Mouse (Mus musculus) hindbrain, embryonic 11.5 days (tissue): Measurements from ENCODE around the gene Cdc42bpa. TPM values are rescaled to one million over a fixed set of nuclear protein-coding genes. Genes with fewer than 3 reads are reported as not detected.

ENCODE experiments used
- ATAC-seq: fragments of 200-750 bp; cut with Nextera tagmentation; 2 replicates; pipeline ENCODE4 v1.8.0; 2017; ENCODE audit warnings: mild to moderate bottlenecking, moderate TSS enrichment, moderate library complexity; ENCODE audit not compliant: low FRiP score
- DNase-seq: peaks from one replicate; pipeline ENCODE4 v3.0.0-alpha.2; 2015; ENCODE audit warnings: low spot score
- H3K27ac ChIP-seq: fragments of 300-500 bp; sonication (generic); 2 replicates; pipeline ENCODE4 v1.5.1; 2014; ENCODE audit warnings: mild to moderate bottlenecking, low read depth, low read length
- H3K27me3 ChIP-seq: fragments of 300-500 bp; sonication (generic); 2 replicates; pipeline ENCODE4 v1.6.1; 2014; ENCODE audit warnings: mild to moderate bottlenecking, low read length, moderate library complexity, mixed read lengths; ENCODE audit not compliant: control insufficient read depth, insufficient read depth
- H3K36me3 ChIP-seq: fragments of 300-500 bp; sonication (generic); 2 replicates; pipeline ENCODE4 v1.6.1; 2014; ENCODE audit warnings: mild to moderate bottlenecking, low read length, moderate library complexity, mixed read lengths; ENCODE audit not compliant: control insufficient read depth, insufficient read depth
- H3K4me1 ChIP-seq: fragments of 300-500 bp; sonication (generic); replicated peaks from 2 replicates; pipeline ENCODE4 v1.6.1; 2014; ENCODE audit warnings: low read length, mixed read lengths; ENCODE audit not compliant: control insufficient read depth, insufficient read depth
- H3K4me2 ChIP-seq: fragments of 300-500 bp; sonication (generic); replicated peaks from 2 replicates; pipeline ENCODE4 v1.6.1; 2014; ENCODE audit warnings: mild to moderate bottlenecking, low read depth, low read length
- H3K4me3 ChIP-seq: fragments of 300-500 bp; sonication (generic); 2 replicates; pipeline ENCODE4 v1.5.1; 2014; ENCODE audit warnings: low read depth, low read length
- H3K9ac ChIP-seq: fragments of 300-500 bp; sonication (generic); 2 replicates; pipeline ENCODE4 v1.6.1; 2014; ENCODE audit warnings: low read depth, low read length
- H3K9me3 ChIP-seq: fragments of 300-500 bp; sonication (generic); 2 replicates; pipeline ENCODE4 v1.6.1; 2016; ENCODE audit warnings: low read length; ENCODE audit not compliant: control insufficient read depth
- WGBS: fragments of 180-500 bp; shearing (Covaris S2); extraction: QIAGEN DNeasy Blood & Tissue Kit; methylation state at CpG from one replicate; pipeline ENCODE4 v1.1.7; 2014; 5-methylcytosine and 5-hydroxymethylcytosine counted together
- polyA plus RNA-seq: library from polyadenylated mRNA; unstranded; fragments of >200 nt; fragmentation: Nextera tagmentation; extraction: Ambion mirVana; gene quantifications from 2 replicates; pipeline ENCODE4 v1.2.1, GENCODE M21; 2014

Cdc42bpa gene
- polyA plus RNA-seq, 1 experiment from 2014 or later = 21.8 TPM

- Histone ChIP-seq H3K27me3 (no peaks in the 10 kb centered on the region), H3K9me3 (no peaks in the 10 kb centered on the region), H3K4me2 (no peak overlapping the region), H3K9ac (no peak overlapping the region), H3K4me3 (no peak overlapping the region), H3K36me3 (no peaks in the 10 kb centered on the region), H3K4me1 (no peaks in the 10 kb centered on the region), H3K27ac (no peak overlapping the region)
- ATAC-seq (no peak), DNase-seq (no peak)
- 91% methylated on average over 7 of the region's 7 CpGs for WGBS
Observed at GRCm38 (mm10) chr1:180181304-180181965, 221.2 kb downstream of the Cdc42bpa start.

DNA sequence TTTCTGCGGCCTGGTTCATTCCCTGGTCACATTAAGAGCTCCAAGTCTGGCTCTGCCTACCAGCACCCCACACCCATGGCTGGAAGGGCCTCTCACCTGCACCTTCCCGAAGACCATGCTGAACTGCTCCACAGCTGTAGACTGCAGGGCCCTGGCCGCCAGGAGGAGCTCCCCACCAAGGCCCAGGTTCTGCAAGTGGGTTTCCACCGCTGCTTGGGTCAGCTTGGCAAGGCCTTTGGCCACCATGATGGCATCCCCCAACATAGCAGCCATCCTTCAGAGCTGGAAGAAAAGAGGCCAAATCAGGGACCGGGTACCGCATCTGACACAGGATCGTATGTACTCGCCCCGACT lies 221.7 kb downstream of the Cdc42bpa start:
- no peak overlapping the region for H3K4me2 ChIP-seq
- no peaks in the 10 kb centered on the region for H3K9me3 ChIP-seq
- H3K9ac ChIP-seq = no peak overlapping the region
- DNase-seq (no peak), ATAC-seq (no peak)
- 84% methylated on average over 9 of the region's 9 CpGs for WGBS
- no peaks in the 10 kb centered on the region for H3K36me3 ChIP-seq
- H3K27ac ChIP-seq = no peak overlapping the region
- no peak overlapping the region for H3K4me3 ChIP-seq
- H3K4me1 ChIP-seq = no peaks in the 10 kb centered on the region
- no peaks in the 10 kb centered on the region for H3K27me3 ChIP-seq

- Histone ChIP-seq H3K4me1 (no peaks in the 10 kb centered on the region), H3K27me3 (no peaks in the 10 kb centered on the region), H3K9me3 (no peaks in the 10 kb centered on the region), H3K4me3 (no peak overlapping the region), H3K27ac (no peak overlapping the region), H3K36me3 (no peaks in the 10 kb centered on the region), H3K9ac (no peak overlapping the region), H3K4me2 (no peak overlapping the region)
- WGBS = 74% methylated on average over 3 of the region's 3 CpGs
- DNase-seq (no peak), ATAC-seq (no peak)
Observed at GRCm38 (mm10) chr1:180182731-180183130, 222.5 kb downstream of the Cdc42bpa start.

- WGBS = 89% methylated on average over 6 of the region's 6 CpGs
- ATAC-seq = no peak
Observed at GRCm38 (mm10) chr1:180183525-180184159, 223.4 kb downstream of the Cdc42bpa start.

DNA sequence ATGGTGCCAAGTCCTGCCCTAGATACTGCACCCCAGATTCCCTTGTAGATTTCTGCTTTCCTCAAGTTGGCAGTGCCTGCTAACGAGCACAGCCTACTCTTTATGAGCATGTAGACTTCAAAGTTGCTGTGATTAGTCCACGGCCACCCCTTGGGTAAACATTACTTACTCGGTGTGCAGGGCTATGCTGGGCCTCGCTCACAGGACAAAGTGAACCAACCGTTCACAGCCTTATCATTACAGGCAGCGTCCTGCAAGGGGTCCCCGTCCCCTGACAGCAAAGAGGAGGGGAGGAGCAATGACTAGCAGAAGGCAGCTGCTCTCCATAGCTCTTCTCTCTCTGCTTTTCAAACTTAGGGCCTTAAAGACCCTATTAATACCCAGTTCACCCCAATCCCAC lies 224.5 kb downstream of the Cdc42bpa start:
- DNase-seq = no peak

More at GRCm38 (mm10) chr1:180183525-180184159, 223.4 kb downstream of the Cdc42bpa start:
- no peak overlapping the region for H3K27ac ChIP-seq
- H3K9ac ChIP-seq = no peak overlapping the region
- no peak for DNase-seq
- H3K4me2 ChIP-seq = no peak overlapping the region
- H3K9me3 ChIP-seq = no peaks in the 10 kb centered on the region
- no peaks in the 10 kb centered on the region for H3K36me3 ChIP-seq
- H3K27me3 ChIP-seq = no peaks in the 10 kb centered on the region
- H3K4me3 ChIP-seq = no peak overlapping the region
- H3K4me1 ChIP-seq = no peaks in the 10 kb centered on the region

GRCm38 (mm10) chr1:180185877-180186276 lies 225.6 kb downstream of the Cdc42bpa start:
- Histone ChIP-seq H3K4me2 (no peak overlapping the region), H3K27ac (no peak overlapping the region), H3K4me3 (no peak overlapping the region), H3K36me3 (no peaks in the 10 kb centered on the region), H3K27me3 (no peaks in the 10 kb centered on the region), H3K9ac (no peak overlapping the region), H3K9me3 (no peaks in the 10 kb centered on the region), H3K4me1 (no peaks in the 10 kb centered on the region)
- no peak for DNase-seq
- WGBS = 68% methylated on average over 5 of the region's 5 CpGs
- no peak for ATAC-seq

More for the DNA sequence above, 224.5 kb downstream of the Cdc42bpa start:
- H3K4me1 ChIP-seq = no peaks in the 10 kb centered on the region
- no peak for ATAC-seq
- no peaks in the 10 kb centered on the region for H3K36me3 ChIP-seq
- H3K27ac ChIP-seq = no peak overlapping the region
- no peaks in the 10 kb centered on the region for H3K9me3 ChIP-seq
- WGBS = 71% methylated on average over 7 of the region's 7 CpGs
- no peaks in the 10 kb centered on the region for H3K27me3 ChIP-seq
- no peak overlapping the region for H3K9ac ChIP-seq
- no peak overlapping the region for H3K4me3 ChIP-seq
- H3K4me2 ChIP-seq = no peak overlapping the region

DNA sequence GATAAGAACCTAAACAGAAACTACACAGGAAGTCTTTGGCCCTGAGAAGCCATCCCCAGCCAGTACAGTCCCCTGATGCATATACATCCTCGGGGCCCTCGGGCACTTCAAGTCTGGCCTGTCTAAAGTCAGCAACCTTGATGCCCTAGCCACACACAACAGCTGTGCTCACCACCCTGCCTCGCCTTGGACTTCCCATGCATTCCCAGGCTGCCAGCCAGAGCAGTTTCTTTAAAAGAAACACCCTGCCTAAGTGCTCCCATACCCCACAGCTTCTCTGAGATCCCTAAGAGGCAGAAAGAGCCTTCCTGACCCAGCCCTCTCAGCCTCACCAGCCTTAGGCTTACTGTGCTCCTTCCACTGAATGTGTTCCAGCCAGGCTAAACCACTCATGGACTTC lies 226.1 kb downstream of the Cdc42bpa start:
- no peaks in the 10 kb centered on the region for H3K27me3 ChIP-seq
- no peak overlapping the region for H3K4me3 ChIP-seq
- H3K9ac ChIP-seq = no peak overlapping the region
- H3K9me3 ChIP-seq = no peaks in the 10 kb centered on the region
- H3K36me3 ChIP-seq = no peaks in the 10 kb centered on the region
- ATAC-seq (no peak), DNase-seq (no peak)
- H3K4me2 ChIP-seq = no peak overlapping the region
- H3K4me1 ChIP-seq = no peaks in the 10 kb centered on the region
- H3K27ac ChIP-seq = no peak overlapping the region
- 81% methylated on average over 3 of the region's 3 CpGs for WGBS

GRCm38 (mm10) chr1:180188951-180189350 lies 228.7 kb downstream of the Cdc42bpa start:
- Histone ChIP-seq H3K27ac (no peak overlapping the region), H3K4me1 (no peaks in the 10 kb centered on the region), H3K4me2 (no peak overlapping the region), H3K4me3 (no peak overlapping the region), H3K9ac (no peak overlapping the region), H3K36me3 (no peaks in the 10 kb centered on the region), H3K27me3 (no peaks in the 10 kb centered on the region), H3K9me3 (no peaks in the 10 kb centered on the region)
- 88% methylated on average over 4 of the region's 4 CpGs for WGBS
- DNase-seq (no peak), ATAC-seq (no peak)

- DNase-seq (no peak), ATAC-seq (no peak)
- H3K9me3 ChIP-seq = no peaks in the 10 kb centered on the region
- H3K9ac ChIP-seq = no peak overlapping the region
- peaks cover 2% of the 10 kb centered on the region for H3K4me1 ChIP-seq
- no peaks in the 10 kb centered on the region for H3K27me3 ChIP-seq
- no peaks in the 10 kb centered on the region for H3K36me3 ChIP-seq
- H3K27ac ChIP-seq = no peak overlapping the region
- no peak overlapping the region for H3K4me3 ChIP-seq
- WGBS = 80% methylated on average over 8 of the region's 8 CpGs
- no peak overlapping the region for H3K4me2 ChIP-seq
Observed at GRCm38 (mm10) chr1:180191112-180191511, 230.8 kb downstream of the Cdc42bpa start.
